Mouse (Mus musculus) right cerebral cortex, adult 2 months (tissue): ENCODE results near the gene Arl6ip5.

ENCODE experiments used
- DNase-seq, 2 experiments: peaks; one replicate each; pipeline ENCODE4 v3.0.0; 2021 to 2022; ENCODE audit warnings: low spot score in 2 of 2

Gene Arl6ip5

GRCm38 (mm10) chr6:97273058-97273710 lies 62.7 kb downstream of the Arl6ip5 start:
- DNase-seq = no peak

GRCm38 (mm10) chr6:97273777-97274176 lies 63.3 kb downstream of the Arl6ip5 start:
- DNase-seq = no peak

GRCm38 (mm10) chr6:97275760-97276159 lies 65.3 kb downstream of the Arl6ip5 start:
- DNase-seq = no peak

- no peak for DNase-seq
Observed at GRCm38 (mm10) chr6:97276366-97276765, 65.9 kb downstream of the Arl6ip5 start.

- no peak for DNase-seq
Observed at GRCm38 (mm10) chr6:97276890-97277497, 66.5 kb downstream of the Arl6ip5 start.

GRCm38 (mm10) chr6:97278014-97278787 lies 67.7 kb downstream of the Arl6ip5 start:
- DNase-seq = peak; percentile 86 to 92

- no peak for DNase-seq
Observed at GRCm38 (mm10) chr6:97278878-97279277, 68.4 kb downstream of the Arl6ip5 start.
